Mouse (Mus musculus): ENCODE results near the gene Gm27235. TPM values are rescaled to one million over a fixed set of nuclear protein-coding genes. Genes with fewer than 3 reads are reported as not detected.
"Not testable (repeated sequence)": the region's sequence is repeated elsewhere in the genome, so short reads cannot be mapped to it uniquely, and the experiment has no call there.

Gene Gm27235
- polyA plus RNA-seq (2012; rRNA removed) (not detected in 2 replicates), polyA plus RNA-seq (2014; fragmentation: Nextera tagmentation; extraction: Ambion mirVana) (not detected in 2 replicates)

DNA sequence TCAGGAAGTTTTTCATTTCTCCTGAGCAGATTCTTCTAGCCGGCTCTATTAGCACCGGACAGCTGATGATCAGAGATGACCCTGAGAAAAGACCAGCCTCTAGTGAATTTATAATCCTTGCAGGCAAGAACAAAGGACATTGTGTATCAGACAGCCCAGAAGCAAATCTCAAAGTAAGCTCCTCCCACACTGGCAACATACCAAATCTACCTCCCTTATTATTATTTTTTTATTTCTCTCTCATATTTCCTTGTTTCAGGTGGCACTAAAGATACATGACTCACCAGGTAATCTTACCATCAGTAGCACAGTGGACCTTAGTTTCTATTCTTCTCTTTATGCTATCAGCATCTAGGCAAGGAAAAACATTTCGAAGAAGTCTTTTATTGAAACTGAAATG is at the start of gene Gm27235, which contains the start of gene D730048I06Rik:
Gene Gm27235, minus strand, starts transcription at position 101 of the 400 bp plus-strand sequence.
Gene D730048I06Rik, minus strand, starts transcription at position 112 of the 400 bp plus-strand sequence.
- no peaks in the 10 kb centered on the region for H3K36me3 ChIP-seq (replicated peaks; ENCODE audit: control insufficient read depth, insufficient read depth, low read depth)
- DNase-seq (ENCODE audit: low read depth in 3 of 3, low spot score in 3 of 3) (no peak), ATAC-seq (ENCODE audit: insufficient read depth) (no peak)
- no peak for TF ChIP-seq CTCF (IDR thresholded peaks at IDR 0.05; ENCODE audit: low read depth)
- TF ChIP-seq EP300 (IDR thresholded peaks at IDR 0.05; ENCODE audit: low read depth), result no peak
- no peak within 1 kb of the TSS for H3K27ac ChIP-seq
- no peak within 1 kb of the TSS for H3K4me3 ChIP-seq (ENCODE audit: insufficient read depth in 1 of 2, low read depth in 2 of 2, low read length in 2 of 2)
- no peak within 1 kb of the TSS for H3K4me2 ChIP-seq (ENCODE audit: low read depth)
- no peaks in the 10 kb centered on the region for H3K4me1 ChIP-seq (replicated peaks; ENCODE audit: control insufficient read depth in 2 of 2, insufficient read depth in 2 of 2, low read length in 1 of 2)
- 74% methylated on average over 3 of the region's 3 CpGs for WGBS (ENCODE audit: insufficient replicate concordance)
- no peaks in the 10 kb centered on the region for H3K27me3 ChIP-seq (ENCODE audit: control insufficient read depth, insufficient read depth, low read length)
- no peaks in the 10 kb centered on the region for H3K9me3 ChIP-seq (ENCODE audit: control insufficient read depth, low read length)
- H3K9ac ChIP-seq (replicated peaks), result no peak within 1 kb of the TSS

DNA sequence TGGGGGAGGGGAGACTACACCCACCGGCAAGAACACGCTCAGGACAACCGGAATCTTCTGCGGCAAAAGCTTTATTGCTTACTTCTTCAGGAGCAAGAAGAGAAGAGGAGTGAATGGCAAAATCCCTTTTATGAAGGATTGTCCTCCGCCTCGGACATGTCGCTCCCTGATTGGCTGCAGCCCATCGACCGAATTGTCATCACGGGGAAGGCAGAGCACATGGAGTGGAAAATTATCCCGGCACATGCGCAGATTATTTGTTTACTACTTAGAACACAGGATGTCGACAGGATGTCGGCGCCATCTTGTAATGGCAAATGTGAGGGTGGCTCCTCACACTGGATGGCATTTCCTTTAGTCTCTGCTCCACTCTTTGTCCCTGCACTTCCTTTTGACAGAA is 28.0 kb upstream of the Gm27235 start:
- H3K9ac ChIP-seq (replicated peaks); H3K4me2 ChIP-seq (ENCODE audit: low read depth); H3K36me3 ChIP-seq (replicated peaks; ENCODE audit: control insufficient read depth, insufficient read depth, low read depth); H3K27ac ChIP-seq; H3K27me3 ChIP-seq (ENCODE audit: control insufficient read depth, insufficient read depth, low read length); H3K4me1 ChIP-seq (replicated peaks; ENCODE audit: control insufficient read depth in 2 of 2, insufficient read depth in 2 of 2, low read length in 1 of 2); H3K9me3 ChIP-seq (ENCODE audit: control insufficient read depth, low read length); ATAC-seq (ENCODE audit: insufficient read depth); DNase-seq (ENCODE audit: low read depth in 3 of 3, low spot score in 3 of 3); H3K4me3 ChIP-seq (ENCODE audit: insufficient read depth in 1 of 2, low read depth in 2 of 2, low read length in 2 of 2): not testable (repeated sequence)
- 78% methylated on average over 15 of the region's 15 CpGs for WGBS (ENCODE audit: insufficient replicate concordance)

DNA sequence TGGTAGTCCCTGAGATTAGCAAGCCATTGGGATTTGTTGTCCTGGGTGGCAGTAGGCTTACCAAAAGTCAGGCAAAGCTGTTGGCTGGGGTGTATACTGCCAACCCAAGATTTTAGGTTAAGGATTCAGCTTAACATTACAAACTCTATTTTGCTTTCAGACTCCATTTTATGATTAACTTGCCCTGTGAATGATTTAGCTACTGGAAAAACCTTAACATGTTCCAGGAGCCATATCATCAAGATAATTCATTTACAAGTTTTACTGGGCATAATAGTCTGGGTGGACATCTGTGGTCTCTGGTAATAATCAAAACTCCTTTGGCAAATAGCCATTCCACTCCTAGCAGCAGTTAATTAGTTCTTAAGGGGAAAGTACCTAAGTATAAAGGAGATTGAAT is 8.2 kb upstream of the Gm27235 start:
- H3K9me3 ChIP-seq (ENCODE audit: control insufficient read depth, low read length), result no peaks in the 10 kb centered on the region
- no peak overlapping the region for H3K4me3 ChIP-seq (ENCODE audit: insufficient read depth in 1 of 2, low read depth in 2 of 2, low read length in 2 of 2)
- TF ChIP-seq CTCF (IDR thresholded peaks at IDR 0.05; ENCODE audit: low read depth) (no peak), EP300 (IDR thresholded peaks at IDR 0.05; ENCODE audit: low read depth) (no peak)
- no peaks in the 10 kb centered on the region for H3K36me3 ChIP-seq (replicated peaks; ENCODE audit: control insufficient read depth, insufficient read depth, low read depth)
- ATAC-seq (ENCODE audit: insufficient read depth), result no peak
- no peaks in the 10 kb centered on the region for H3K27me3 ChIP-seq (ENCODE audit: control insufficient read depth, insufficient read depth, low read length)
- H3K4me2 ChIP-seq (ENCODE audit: low read depth), result no peak overlapping the region
- no peak overlapping the region for H3K27ac ChIP-seq
- H3K4me1 ChIP-seq (replicated peaks; ENCODE audit: control insufficient read depth in 2 of 2, insufficient read depth in 2 of 2, low read length in 1 of 2), result no peaks in the 10 kb centered on the region
- DNase-seq (ENCODE audit: low read depth in 3 of 3, low spot score in 3 of 3), result no peak
- H3K9ac ChIP-seq (replicated peaks), result no peak overlapping the region

DNA sequence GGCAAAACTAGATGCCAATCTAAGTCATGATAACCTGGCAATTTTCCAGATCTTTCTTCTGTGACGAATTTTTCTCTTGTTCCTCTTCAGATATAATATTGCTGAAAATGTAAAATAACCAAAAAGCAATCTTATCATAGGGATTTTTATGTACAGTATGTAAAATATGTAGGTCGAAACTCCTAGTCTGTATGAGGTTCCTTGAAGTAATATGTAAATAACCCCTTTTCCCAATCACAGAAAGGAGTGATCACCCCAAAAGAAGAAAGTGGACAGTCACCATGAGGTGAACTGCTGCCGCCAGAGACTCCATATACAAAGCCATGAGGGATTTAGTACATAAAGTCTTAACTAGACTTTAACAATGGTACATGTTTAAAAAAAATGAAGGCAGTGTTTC is 11.9 kb downstream of the Gm27235 start, which contains the start of gene Gm17727:
Gene Gm17727, minus strand, starts transcription at position 101 of the 400 bp plus-strand sequence.
- WGBS (ENCODE audit: insufficient replicate concordance), result 34% methylated on average over 3 of the region's 3 CpGs
- ATAC-seq (ENCODE audit: insufficient read depth), result no peak
- no peak for TF ChIP-seq EP300 (IDR thresholded peaks at IDR 0.05; ENCODE audit: low read depth)
- no peak for TF ChIP-seq CTCF (IDR thresholded peaks at IDR 0.05; ENCODE audit: low read depth)

DNA sequence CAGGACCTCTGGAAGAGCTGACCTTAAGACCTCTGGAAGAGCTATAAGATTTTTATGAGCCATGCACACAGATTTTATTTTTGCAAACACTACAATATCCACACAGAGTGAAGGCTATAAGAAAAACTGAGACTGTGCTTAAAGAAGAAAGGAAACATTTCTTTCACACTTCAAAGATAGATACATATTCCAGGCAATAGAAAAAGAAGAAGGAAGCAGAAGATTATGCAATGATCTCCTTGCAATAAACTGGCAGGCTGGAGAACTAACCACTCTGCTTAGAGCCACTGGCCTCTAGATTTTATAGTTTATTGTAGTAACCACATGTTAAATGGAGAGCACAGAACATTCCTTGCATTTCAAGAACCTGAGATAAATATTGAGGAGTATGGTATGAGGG is 33.1 kb downstream of the Gm27235 start:
- no peak for ATAC-seq (ENCODE audit: insufficient read depth)
- H3K9me3 ChIP-seq (ENCODE audit: control insufficient read depth, low read length), result no peaks in the 10 kb centered on the region
- no peak for DNase-seq (ENCODE audit: low read depth in 3 of 3, low spot score in 3 of 3)
- H3K27me3 ChIP-seq (ENCODE audit: control insufficient read depth, insufficient read depth, low read length), result no peaks in the 10 kb centered on the region
- no peak for TF ChIP-seq EP300 (IDR thresholded peaks at IDR 0.05; ENCODE audit: low read depth)
- no peak for TF ChIP-seq CTCF (IDR thresholded peaks at IDR 0.05; ENCODE audit: low read depth)
- no peaks in the 10 kb centered on the region for H3K4me1 ChIP-seq (replicated peaks; ENCODE audit: control insufficient read depth in 2 of 2, insufficient read depth in 2 of 2, low read length in 1 of 2)
- no peak overlapping the region for H3K4me3 ChIP-seq (ENCODE audit: insufficient read depth in 1 of 2, low read depth in 2 of 2, low read length in 2 of 2)
- no peaks in the 10 kb centered on the region for H3K36me3 ChIP-seq (replicated peaks; ENCODE audit: control insufficient read depth, insufficient read depth, low read depth)
- no peak overlapping the region for H3K9ac ChIP-seq (replicated peaks)
- H3K27ac ChIP-seq, result no peak overlapping the region
- H3K4me2 ChIP-seq (ENCODE audit: low read depth), result no peak overlapping the region

More for the DNA sequence above, 11.9 kb downstream of the Gm27235 start, which contains the start of gene Gm17727:
- H3K36me3 ChIP-seq (replicated peaks; ENCODE audit: control insufficient read depth, insufficient read depth, low read depth), result no peaks in the 10 kb centered on the region
- H3K9ac ChIP-seq (replicated peaks), result no peak within 1 kb of the TSS
- no peaks in the 10 kb centered on the region for H3K4me1 ChIP-seq (replicated peaks; ENCODE audit: control insufficient read depth in 2 of 2, insufficient read depth in 2 of 2, low read length in 1 of 2)
- H3K27me3 ChIP-seq (ENCODE audit: control insufficient read depth, insufficient read depth, low read length), result no peaks in the 10 kb centered on the region
- no peak for DNase-seq (ENCODE audit: low read depth in 3 of 3, low spot score in 3 of 3)
- H3K4me3 ChIP-seq (ENCODE audit: insufficient read depth in 1 of 2, low read depth in 2 of 2, low read length in 2 of 2), result no peak within 1 kb of the TSS
- H3K4me2 ChIP-seq (ENCODE audit: low read depth), result no peak within 1 kb of the TSS
- H3K27ac ChIP-seq, result no peak within 1 kb of the TSS
- no peaks in the 10 kb centered on the region for H3K9me3 ChIP-seq (ENCODE audit: control insufficient read depth, low read length)

Measured in liver, embryonic 14.5 days (tissue).